Mouse (Mus musculus): ENCODE data around the gene Colgalt1. TPM values are rescaled to one million over a fixed set of nuclear protein-coding genes. Genes with fewer than 3 reads are reported as not detected.

Gene Colgalt1
- polyA plus RNA-seq, 2 experiments = 20.7 to 31.4 TPM

- Histone ChIP-seq H3K36me3 (replicated peaks; ENCODE audit: control insufficient read depth, insufficient read depth, low read depth) (no peaks in the 10 kb centered on the region), H3K4me3 (ENCODE audit: insufficient read depth in 1 of 2, low read depth in 2 of 2, low read length in 2 of 2) (no peak overlapping the region), H3K4me1 (replicated peaks; ENCODE audit: control insufficient read depth in 2 of 2, insufficient read depth in 2 of 2, low read length in 1 of 2) (no peaks in the 10 kb centered on the region), H3K9ac (replicated peaks) (no peak overlapping the region), H3K4me2 (ENCODE audit: low read depth) (no peak overlapping the region), H3K27ac (no peak overlapping the region), H3K27me3 (ENCODE audit: control insufficient read depth, insufficient read depth, low read length) (peaks cover 23% of the 10 kb centered on the region), H3K9me3 (ENCODE audit: control insufficient read depth, low read length) (no peaks in the 10 kb centered on the region)
- 23% methylated on average over 9 of the region's 9 CpGs for WGBS (ENCODE audit: insufficient replicate concordance)
- TF ChIP-seq CTCF (IDR thresholded peaks at IDR 0.05; ENCODE audit: low read depth) = no peak
- no peak for TF ChIP-seq EP300 (IDR thresholded peaks at IDR 0.05; ENCODE audit: low read depth)
- ATAC-seq (ENCODE audit: insufficient read depth) = no peak
- DNase-seq (ENCODE audit: low read depth in 3 of 3, low spot score in 3 of 3) = no peak
Observed at GRCm38 (mm10) chr8:71657816-71658215, 47.0 kb downstream of the Colgalt1 start.

GRCm38 (mm10) chr8:71658515-71659049 is 47.8 kb downstream of the Colgalt1 start:
- Histone ChIP-seq H3K4me2 (ENCODE audit: low read depth) (no peak overlapping the region), H3K9ac (replicated peaks) (no peak overlapping the region), H3K4me1 (replicated peaks; ENCODE audit: control insufficient read depth in 2 of 2, insufficient read depth in 2 of 2, low read length in 1 of 2) (no peaks in the 10 kb centered on the region), H3K36me3 (replicated peaks; ENCODE audit: control insufficient read depth, insufficient read depth, low read depth) (no peaks in the 10 kb centered on the region), H3K27me3 (ENCODE audit: control insufficient read depth, insufficient read depth, low read length) (peaks cover 23% of the 10 kb centered on the region), H3K27ac (no peak overlapping the region), H3K9me3 (ENCODE audit: control insufficient read depth, low read length) (no peaks in the 10 kb centered on the region), H3K4me3 (ENCODE audit: insufficient read depth in 1 of 2, low read depth in 2 of 2, low read length in 2 of 2) (no peak overlapping the region)
- WGBS (ENCODE audit: insufficient replicate concordance) = 20% methylated on average over 17 of the region's 17 CpGs
- ATAC-seq (ENCODE audit: insufficient read depth) = no peak
- DNase-seq (ENCODE audit: low read depth in 3 of 3, low spot score in 3 of 3) = no peak
- TF ChIP-seq CTCF (IDR thresholded peaks at IDR 0.05; ENCODE audit: low read depth) (no peak), EP300 (IDR thresholded peaks at IDR 0.05; ENCODE audit: low read depth) (no peak)

- Histone ChIP-seq H3K4me2 (ENCODE audit: low read depth) (no peak overlapping the region), H3K27me3 (ENCODE audit: control insufficient read depth, insufficient read depth, low read length) (peaks cover 17% of the 10 kb centered on the region), H3K9ac (replicated peaks) (no peak overlapping the region), H3K36me3 (replicated peaks; ENCODE audit: control insufficient read depth, insufficient read depth, low read depth) (no peaks in the 10 kb centered on the region), H3K27ac (no peak overlapping the region), H3K9me3 (ENCODE audit: control insufficient read depth, low read length) (no peaks in the 10 kb centered on the region), H3K4me3 (ENCODE audit: insufficient read depth in 1 of 2, low read depth in 2 of 2, low read length in 2 of 2) (no peak overlapping the region), H3K4me1 (replicated peaks; ENCODE audit: control insufficient read depth in 2 of 2, insufficient read depth in 2 of 2, low read length in 1 of 2) (no peaks in the 10 kb centered on the region)
- DNase-seq (ENCODE audit: low read depth in 3 of 3, low spot score in 3 of 3) (no peak), ATAC-seq (ENCODE audit: insufficient read depth) (no peak)
- WGBS (ENCODE audit: insufficient replicate concordance) = 32% methylated on average over 1 of the region's 1 CpGs
- no peak for TF ChIP-seq EP300 (IDR thresholded peaks at IDR 0.05; ENCODE audit: low read depth)
- no peak for TF ChIP-seq CTCF (IDR thresholded peaks at IDR 0.05; ENCODE audit: low read depth)
Observed at GRCm38 (mm10) chr8:71659751-71660150, 49.0 kb downstream of the Colgalt1 start.

- Histone ChIP-seq H3K9me3 (ENCODE audit: control insufficient read depth, low read length) (no peaks in the 10 kb centered on the region), H3K9ac (replicated peaks) (no peak overlapping the region), H3K27ac (no peak overlapping the region), H3K4me3 (ENCODE audit: insufficient read depth in 1 of 2, low read depth in 2 of 2, low read length in 2 of 2) (no peak overlapping the region), H3K27me3 (ENCODE audit: control insufficient read depth, insufficient read depth, low read length) (peaks cover 17% of the 10 kb centered on the region), H3K4me1 (replicated peaks; ENCODE audit: control insufficient read depth in 2 of 2, insufficient read depth in 2 of 2, low read length in 1 of 2) (no peaks in the 10 kb centered on the region), H3K4me2 (ENCODE audit: low read depth) (no peak overlapping the region), H3K36me3 (replicated peaks; ENCODE audit: control insufficient read depth, insufficient read depth, low read depth) (no peaks in the 10 kb centered on the region)
- peak; percentile 97 for TF ChIP-seq CTCF (IDR thresholded peaks at IDR 0.05; ENCODE audit: low read depth)
- TF ChIP-seq EP300 (IDR thresholded peaks at IDR 0.05; ENCODE audit: low read depth) = no peak
- DNase-seq (ENCODE audit: low read depth in 3 of 3, low spot score in 3 of 3) = peak; percentile 62 to 66 (median 62)
- ATAC-seq (ENCODE audit: insufficient read depth) = peak; percentile 19; the same call in 1 of the 2 replicates
- 10% methylated on average over 36 of the region's 36 CpGs for WGBS (ENCODE audit: insufficient replicate concordance)
Observed at GRCm38 (mm10) chr8:71660325-71661120, 49.7 kb downstream of the Colgalt1 start.
